Mouse (Mus musculus): ENCODE measurements around the gene Adam8. TPM values are rescaled to one million over a fixed set of nuclear protein-coding genes. Genes with fewer than 3 reads are reported as not detected.

Gene Adam8
- polyA plus RNA-seq, 1 experiment = 4.9 TPM

DNA sequence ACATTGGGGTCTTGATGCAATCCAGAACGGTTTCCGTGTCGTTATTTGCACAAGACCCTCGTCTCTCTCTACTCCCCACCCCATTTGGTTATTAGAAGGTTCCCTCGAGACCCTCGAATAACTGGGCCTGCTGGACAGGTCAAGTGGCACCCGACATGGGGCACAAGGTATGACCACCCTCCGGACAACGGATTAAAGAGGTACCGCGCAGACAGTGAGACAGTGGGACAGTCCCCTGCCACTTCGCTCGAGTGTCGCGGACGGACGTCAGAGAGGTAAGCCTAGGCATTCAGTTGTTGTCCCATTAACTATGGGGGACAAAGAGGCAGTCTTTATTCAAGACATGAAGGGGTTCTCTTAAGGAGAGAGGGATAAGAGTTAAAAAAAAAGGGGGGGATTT lies 19.0 kb upstream of the Adam8 start:
- Histone ChIP-seq H3K4me1 (ENCODE audit: control insufficient read depth, insufficient read depth, insufficient read length, low read length) (no peaks in the 10 kb centered on the region), H3K4me3 (ENCODE audit: low read depth, low read length) (no peak overlapping the region), H3K36me3 (ENCODE audit: control insufficient read depth, insufficient read depth, low read length) (peaks cover 3% of the 10 kb centered on the region; the same call in 1 of the 2 replicates), H3K27me3 (ENCODE audit: control insufficient read depth, insufficient read depth, low read length) (no peaks in the 10 kb centered on the region), H3K27ac (ENCODE audit: insufficient read depth, low read depth, low read length) (no peak overlapping the region)
- TF ChIP-seq POLR2A (IDR thresholded peaks at IDR 0.05; ENCODE audit: low read depth, low read length) (no peak), CTCF (IDR thresholded peaks at IDR 0.05; ENCODE audit: extremely low read depth, insufficient read length, insufficient replicate concordance, low read depth, low read length) (no peak)
- 97% methylated on average over 17 of the region's 17 CpGs for WGBS

DNA sequence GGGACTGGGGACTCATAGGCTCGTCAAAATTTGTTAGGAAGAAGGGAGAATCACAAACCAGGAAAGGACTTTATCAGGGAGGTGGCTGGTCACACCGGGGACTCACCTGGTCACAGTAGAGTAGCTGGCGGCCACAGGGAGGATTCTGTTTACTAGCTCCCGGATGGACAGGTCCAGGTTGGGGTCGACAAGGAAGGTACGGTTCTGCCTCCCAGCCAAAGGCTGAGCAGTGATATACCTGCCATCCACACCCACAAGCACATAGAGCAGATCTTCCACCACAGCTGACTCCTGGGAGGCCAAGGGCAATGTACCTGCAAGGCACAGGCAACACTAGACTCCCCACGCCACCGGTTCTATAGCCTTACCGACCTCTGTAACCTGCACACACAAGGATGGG lies 15.4 kb upstream of the Adam8 start:
- TF ChIP-seq POLR2A (IDR thresholded peaks at IDR 0.05; ENCODE audit: low read depth, low read length) (no peak), CTCF (IDR thresholded peaks at IDR 0.05; ENCODE audit: extremely low read depth, insufficient read length, insufficient replicate concordance, low read depth, low read length) (no peak)
- WGBS = 82% methylated on average over 9 of the region's 9 CpGs
- no peaks in the 10 kb centered on the region for H3K27me3 ChIP-seq (ENCODE audit: control insufficient read depth, insufficient read depth, low read length)
- peaks cover 15% of the 10 kb centered on the region for H3K36me3 ChIP-seq (ENCODE audit: control insufficient read depth, insufficient read depth, low read length)
- no peak overlapping the region for H3K27ac ChIP-seq (ENCODE audit: insufficient read depth, low read depth, low read length)
- H3K4me3 ChIP-seq (ENCODE audit: low read depth, low read length) = no peak overlapping the region
- no peaks in the 10 kb centered on the region for H3K4me1 ChIP-seq (ENCODE audit: control insufficient read depth, insufficient read depth, insufficient read length, low read length)

DNA sequence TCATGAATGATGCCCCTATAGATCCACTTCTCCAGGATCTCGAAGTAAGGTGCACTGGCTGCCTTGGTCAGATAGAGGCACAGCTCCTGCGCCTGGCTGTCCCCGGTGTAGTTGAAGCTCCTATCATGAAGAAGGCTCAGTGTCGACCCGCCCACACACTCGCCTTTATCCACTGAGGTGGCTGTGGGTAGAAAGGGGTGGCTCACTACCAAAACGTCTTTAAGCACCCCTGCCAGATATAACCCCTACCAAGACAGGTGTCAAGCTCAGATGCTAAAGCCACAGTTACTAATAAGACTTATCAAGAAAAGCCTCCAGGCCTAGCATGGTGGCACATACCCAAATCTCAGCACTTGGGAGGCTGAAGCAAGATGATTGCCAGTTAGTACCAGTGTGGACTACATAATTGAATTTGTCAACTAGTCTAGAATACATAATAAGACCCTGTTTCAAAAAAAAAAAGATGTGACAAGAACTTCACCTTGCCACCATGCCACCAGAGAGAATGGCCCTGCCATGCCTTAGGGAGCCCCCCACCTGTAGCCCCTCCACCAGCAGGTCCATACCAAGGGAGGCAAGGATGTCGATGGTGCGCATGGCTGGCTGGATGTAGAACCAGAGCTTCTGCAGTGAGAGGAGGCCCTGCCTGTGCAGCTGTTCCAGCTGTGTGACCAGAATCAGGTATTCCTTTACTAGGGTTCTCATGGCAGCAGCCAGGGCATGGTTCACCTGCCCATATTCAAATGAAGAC lies 14.7 kb upstream of the Adam8 start:
- H3K27me3 ChIP-seq (ENCODE audit: control insufficient read depth, insufficient read depth, low read length) = no peaks in the 10 kb centered on the region
- no peaks in the 10 kb centered on the region for H3K4me1 ChIP-seq (ENCODE audit: control insufficient read depth, insufficient read depth, insufficient read length, low read length)
- 92% methylated on average over 9 of the region's 9 CpGs for WGBS
- no peak overlapping the region for H3K27ac ChIP-seq (ENCODE audit: insufficient read depth, low read depth, low read length)
- peaks cover 17% of the 10 kb centered on the region for H3K36me3 ChIP-seq (ENCODE audit: control insufficient read depth, insufficient read depth, low read length)
- TF ChIP-seq POLR2A (IDR thresholded peaks at IDR 0.05; ENCODE audit: low read depth, low read length) (no peak), CTCF (IDR thresholded peaks at IDR 0.05; ENCODE audit: extremely low read depth, insufficient read length, insufficient replicate concordance, low read depth, low read length) (no peak)
- no peak overlapping the region for H3K4me3 ChIP-seq (ENCODE audit: low read depth, low read length)

DNA sequence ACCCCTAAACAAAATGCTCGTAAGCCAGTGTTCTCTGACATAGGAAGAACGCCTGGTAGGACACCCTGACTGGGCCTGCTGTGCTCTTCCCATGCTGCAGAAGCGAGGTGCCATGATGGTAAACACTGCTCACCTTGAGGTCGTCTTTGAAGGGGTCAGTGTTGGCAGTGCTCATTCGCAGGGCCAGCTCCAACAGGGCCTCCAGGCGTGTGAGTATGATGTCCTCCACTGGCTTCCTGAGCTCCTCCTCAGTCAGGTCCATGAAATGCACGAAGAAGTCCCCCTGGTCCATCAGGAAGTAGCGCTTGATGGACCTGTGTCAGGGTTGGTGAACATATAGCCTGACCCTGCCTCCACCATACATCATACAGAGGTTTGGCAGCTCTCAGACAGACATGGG lies 12.3 kb upstream of the Adam8 start:
- WGBS = 90% methylated on average over 8 of the region's 8 CpGs
- Histone ChIP-seq H3K27ac (ENCODE audit: insufficient read depth, low read depth, low read length) (no peak overlapping the region), H3K4me1 (ENCODE audit: control insufficient read depth, insufficient read depth, insufficient read length, low read length) (no peaks in the 10 kb centered on the region), H3K36me3 (ENCODE audit: control insufficient read depth, insufficient read depth, low read length) (peaks cover 22% of the 10 kb centered on the region), H3K4me3 (ENCODE audit: low read depth, low read length) (no peak overlapping the region), H3K27me3 (ENCODE audit: control insufficient read depth, insufficient read depth, low read length) (no peaks in the 10 kb centered on the region)
- TF ChIP-seq POLR2A (IDR thresholded peaks at IDR 0.05; ENCODE audit: low read depth, low read length) (no peak), CTCF (IDR thresholded peaks at IDR 0.05; ENCODE audit: extremely low read depth, insufficient read length, insufficient replicate concordance, low read depth, low read length) (no peak)

DNA sequence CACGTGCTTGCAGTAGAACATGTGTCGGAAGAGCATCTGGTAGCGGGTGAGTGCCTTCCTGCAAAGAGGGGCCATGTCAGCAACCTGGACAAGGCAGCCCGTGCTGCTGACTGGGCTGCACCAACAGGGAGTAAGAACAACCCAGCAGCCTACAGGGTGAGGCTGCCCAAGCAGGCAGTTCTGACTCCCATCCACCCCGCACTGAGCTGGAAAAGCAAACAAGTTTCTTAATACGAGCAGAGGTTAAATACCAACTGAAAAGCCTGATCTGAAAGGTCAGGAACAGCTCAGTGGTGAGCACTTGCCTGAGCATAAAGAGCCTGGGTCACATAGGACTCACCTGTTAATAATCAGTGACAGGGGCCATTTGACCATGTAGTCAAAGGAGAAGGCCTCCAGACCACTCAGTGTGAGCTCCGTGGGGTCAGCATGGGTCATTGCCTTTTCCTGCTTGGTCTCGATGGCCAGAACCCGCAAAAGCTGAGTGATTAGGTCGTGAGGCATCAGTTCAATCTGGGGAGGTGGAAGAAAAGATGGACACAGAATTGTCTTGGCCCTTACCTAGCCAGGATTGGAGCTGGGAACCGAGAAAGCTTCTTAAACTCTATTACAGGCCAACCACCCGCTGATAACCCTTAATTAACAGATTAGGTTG lies 8.9 kb upstream of the Adam8 start:
- Histone ChIP-seq H3K36me3 (ENCODE audit: control insufficient read depth, insufficient read depth, low read length) (peaks cover 40% of the 10 kb centered on the region), H3K4me3 (ENCODE audit: low read depth, low read length) (no peak overlapping the region), H3K27me3 (ENCODE audit: control insufficient read depth, insufficient read depth, low read length) (no peaks in the 10 kb centered on the region), H3K4me1 (ENCODE audit: control insufficient read depth, insufficient read depth, insufficient read length, low read length) (no peaks in the 10 kb centered on the region), H3K27ac (ENCODE audit: insufficient read depth, low read depth, low read length) (no peak overlapping the region)
- WGBS = 86% methylated on average over 12 of the region's 12 CpGs
- TF ChIP-seq CTCF (IDR thresholded peaks at IDR 0.05; ENCODE audit: extremely low read depth, insufficient read length, insufficient replicate concordance, low read depth, low read length) (no peak), POLR2A (IDR thresholded peaks at IDR 0.05; ENCODE audit: low read depth, low read length) (no peak)

DNA sequence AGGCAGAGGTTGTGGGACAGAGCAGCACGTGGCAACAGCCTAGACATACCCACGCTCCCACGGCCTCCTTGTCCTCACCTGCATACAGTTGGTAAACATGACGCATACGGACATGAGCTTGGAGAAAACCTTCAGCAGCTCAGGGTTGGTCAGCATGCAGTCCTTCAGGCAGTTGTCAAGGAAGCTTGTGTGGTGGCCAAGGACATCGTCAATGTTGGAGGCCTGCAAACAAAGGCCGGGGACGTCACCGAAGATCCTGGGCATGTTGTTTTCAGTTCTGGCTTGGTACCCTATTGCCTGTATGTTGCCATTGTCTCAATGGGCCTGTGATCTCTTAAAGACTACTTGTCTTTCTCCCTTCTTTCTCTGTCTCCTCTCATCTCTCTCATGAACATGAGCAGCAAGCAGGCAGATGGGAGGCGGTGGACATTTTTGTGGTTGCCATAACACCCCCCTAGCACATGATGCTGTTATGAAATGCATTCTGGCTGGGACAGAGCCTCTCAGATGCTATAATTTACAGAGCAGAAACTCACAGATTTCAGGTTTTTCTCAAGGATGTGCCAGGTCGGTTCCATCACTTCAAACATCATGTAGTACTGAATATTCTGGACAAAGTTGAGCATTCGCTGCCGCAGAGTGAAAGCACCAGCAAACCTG lies 6.5 kb upstream of the Adam8 start:
- Histone ChIP-seq H3K27me3 (ENCODE audit: control insufficient read depth, insufficient read depth, low read length) (no peaks in the 10 kb centered on the region), H3K36me3 (ENCODE audit: control insufficient read depth, insufficient read depth, low read length) (peaks cover 30% of the 10 kb centered on the region)

DNA sequence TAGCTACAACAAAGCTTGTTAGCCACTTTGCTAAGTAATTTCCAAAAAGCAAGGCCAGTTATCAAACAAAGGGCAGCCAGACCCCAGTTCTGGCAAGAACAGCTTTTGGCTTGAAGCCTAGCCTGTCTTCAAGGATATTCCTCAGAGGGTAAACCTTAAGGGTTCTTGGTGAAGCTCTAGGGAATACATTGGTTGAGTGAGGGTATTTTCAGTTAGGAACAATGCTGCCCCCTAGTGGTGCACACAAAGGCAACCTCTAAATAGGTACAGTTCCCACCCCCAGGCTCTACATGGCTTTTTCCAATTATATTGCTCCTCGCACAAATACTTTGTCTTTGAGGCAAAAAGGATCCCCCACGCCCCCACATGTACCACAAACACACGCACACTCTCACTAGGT lies 2.3 kb upstream of the Adam8 start:
- Histone ChIP-seq H3K36me3 (ENCODE audit: control insufficient read depth, insufficient read depth, low read length) (peaks cover 21% of the 10 kb centered on the region), H3K27me3 (ENCODE audit: control insufficient read depth, insufficient read depth, low read length) (no peaks in the 10 kb centered on the region), H3K4me1 (ENCODE audit: control insufficient read depth, insufficient read depth, insufficient read length, low read length) (peaks cover 6% of the 10 kb centered on the region), H3K4me3 (ENCODE audit: low read depth, low read length) (no peak overlapping the region), H3K27ac (ENCODE audit: insufficient read depth, low read depth, low read length) (no peak overlapping the region)
- WGBS = 38% methylated on average over 3 of the region's 3 CpGs
- peak; percentile 27; the same call in 1 of the 2 replicates for TF ChIP-seq CTCF (IDR thresholded peaks at IDR 0.05; ENCODE audit: extremely low read depth, insufficient read length, insufficient replicate concordance, low read depth, low read length)
- TF ChIP-seq POLR2A (IDR thresholded peaks at IDR 0.05; ENCODE audit: low read depth, low read length) = no peak

More for the DNA sequence above, 6.5 kb upstream of the Adam8 start:
- Histone ChIP-seq H3K27ac (ENCODE audit: insufficient read depth, low read depth, low read length) (no peak overlapping the region), H3K4me1 (ENCODE audit: control insufficient read depth, insufficient read depth, insufficient read length, low read length) (no peaks in the 10 kb centered on the region), H3K4me3 (ENCODE audit: low read depth, low read length) (no peak overlapping the region)
- no peak for TF ChIP-seq CTCF (IDR thresholded peaks at IDR 0.05; ENCODE audit: extremely low read depth, insufficient read length, insufficient replicate concordance, low read depth, low read length)
- no peak for TF ChIP-seq POLR2A (IDR thresholded peaks at IDR 0.05; ENCODE audit: low read depth, low read length)
- 94% methylated on average over 13 of the region's 13 CpGs for WGBS

Data from small intestine, adult 2 months (tissue).